Mouse (Mus musculus): ENCODE measurements around the gene Tecta.

- no peak for TF ChIP-seq POLR2A (IDR thresholded peaks at IDR 0.05; ENCODE audit: borderline replicate concordance, extremely low read depth, insufficient read depth, insufficient read length, poor library complexity, severe bottlenecking)
- TF ChIP-seq CTCF (IDR thresholded peaks at IDR 0.05; ENCODE audit: borderline replicate concordance, extremely low read depth, insufficient read depth, insufficient read length): no peak
These were observed 103.3 kb downstream of the Tecta start for GRCm38 (mm10) chr9:42296297-42296922.
